Mouse (Mus musculus) small intestine, adult 2 months (tissue): ENCODE results near the gene Chd3.

Source experiments
- CTCF ChIP-seq: fragments of 200-500 bp; IDR thresholded peaks from 2 replicates; pipeline ENCODE4 v1.5.1; 2012; ENCODE audit warnings: low read depth, mild to moderate bottlenecking, control low read depth, inconsistent platforms, low read length, moderate library complexity, mixed read lengths; ENCODE audit not compliant: insufficient replicate concordance, insufficient read length; ENCODE audit errors: extremely low read depth
- POLR2A ChIP-seq: fragments of 200-500 bp; IDR thresholded peaks from 2 replicates; pipeline ENCODE4 v1.6.1; 2012; ENCODE audit warnings: low read depth, mild to moderate bottlenecking, control low read depth, inconsistent platforms, low read length, moderate library complexity

DNA sequence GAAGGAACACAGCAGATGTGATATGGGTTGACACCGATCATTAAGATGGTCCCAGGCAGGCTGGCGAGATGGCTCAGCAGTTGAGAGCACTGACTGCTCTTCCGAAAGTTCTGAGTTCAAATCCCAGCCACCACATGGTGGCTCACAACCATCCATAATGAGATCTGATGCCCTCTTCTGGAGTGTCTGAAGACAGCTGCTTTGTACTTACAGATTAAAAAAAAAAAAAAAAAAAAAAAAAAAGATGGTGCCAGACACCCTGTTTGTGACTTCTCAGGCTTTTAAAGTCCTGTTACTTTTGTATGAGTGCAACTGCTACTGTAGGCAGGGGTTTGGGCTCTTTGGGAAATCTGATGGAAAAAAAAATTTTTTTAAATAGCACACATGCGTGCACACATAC is 19.5 kb upstream of the Chd3 start:
- TF ChIP-seq POLR2A = no peak
- no peak for TF ChIP-seq CTCF
